Mouse (Mus musculus) layer of hippocampus, adult 8-10 months (tissue): ENCODE data around the gene Acaca. TPM values are rescaled to one million over a fixed set of nuclear protein-coding genes. Genes with fewer than 3 reads are reported as not detected.

Source experiments
- total RNA-seq, 4 experiments: library from RNA; stranded (reverse); gene quantifications; 2 replicates each; pipeline ENCODE4 v1.2.4; 2022

The Acaca gene
- total RNA-seq, 4 experiments from 2014 or later: 80.6 to 87.2 (median 84.2) TPM

Other genes with a start within 250 kb of the Acaca start
- gene Ddx52, start 187.6 kb upstream of the Acaca start, total RNA-seq: 10 to 100 TPM; 14.0 to 17.1 (median 16.4) TPM
- 10 to 100 TPM; 69.6 to 80.3 (median 73.9) TPM for gene Synrg, start 165.2 kb upstream of the Acaca start, total RNA-seq
- gene Dusp14, start 60.4 kb upstream of the Acaca start, total RNA-seq: 10 to 100 TPM; 27.2 to 33.1 (median 30.7) TPM
- gene Tada2a, start 72 bp upstream of the Acaca start, total RNA-seq: 10 to 100 TPM; 33.5 to 37.2 (median 36.7) TPM
- gene Gm11437, start 37.8 kb downstream of the Acaca start, total RNA-seq: not detected